In genomic region chr3:129879913-129880312, GRCm38 (mm10) we compare ENCODE assay signal across 8 mouse cellular contexts. TPM values are rescaled to one million over a fixed set of nuclear protein-coding genes. Genes with fewer than 3 reads are reported as not detected.
DNase-seq lines count a peak whose midpoint lies in the region; ATAC-seq and TF ChIP-seq lines count a peak whose summit lies in the region.

No protein-coding gene starts in this region.

- ATAC-seq in kidney, postnatal 0 days (replicated peaks; ENCODE audit: low FRiP score, low read depth), result no peak
- ATAC-seq in embryonic facial prominence, embryonic 15.5 days (ENCODE audit: insufficient number of reproducible peaks, low FRiP score, low TSS enrichment, low read depth), result no peak
- no peak for ATAC-seq in hindbrain, embryonic 16.5 days
- no peak for ATAC-seq in midbrain, postnatal 0 days (ENCODE audit: low FRiP score)
- no peak for ATAC-seq in CD4-positive, CD25-positive, alpha-beta regulatory T cell, adult 4 months

- 62% methylated on average over 2 of the region's 2 CpGs for WGBS in kidney, postnatal 0 days
- 82% methylated on average over 2 of the region's 2 CpGs for WGBS in kidney, adult 2 months
- WGBS in embryonic facial prominence, embryonic 15.5 days, result 68% methylated on average over 2 of the region's 2 CpGs
- 71% methylated on average over 2 of the region's 2 CpGs for WGBS in hindbrain, embryonic 16.5 days
- whole genome bisulfite sequencing in midbrain, postnatal 0 days, result 72% methylated on average over 2 of the region's 2 CpGs

- peak overlapping the region; percentile 87 for H3K4me2 ChIP-seq in kidney, postnatal 0 days (ENCODE audit: low read length)
- peak overlapping the region; percentile 92; the same call in 1 of the 2 replicates for H3K4me2 ChIP-seq in embryonic facial prominence, embryonic 15.5 days (replicated peaks)
- H3K4me2 ChIP-seq in hindbrain, embryonic 16.5 days (ENCODE audit: low read length), result peak overlapping the region; percentile 87; the same call in 1 of the 2 replicates
- peak overlapping the region; percentile 94 for H3K4me2 ChIP-seq in midbrain, postnatal 0 days (ENCODE audit: low read depth, low read length, poor library complexity, severe bottlenecking)

- TF ChIP-seq POLR2A in kidney, adult 2 months (IDR thresholded peaks at IDR 0.05; ENCODE audit: low read depth, low read length), result no peak

- H3K27ac ChIP-seq in kidney, postnatal 0 days, result no peak overlapping the region
- H3K27ac ChIP-seq in kidney, adult 2 months (ENCODE audit: insufficient read depth, low read depth, low read length), result no peak overlapping the region
- H3K27ac ChIP-seq in embryonic facial prominence, embryonic 15.5 days (replicated peaks), result no peak overlapping the region
- no peak overlapping the region for H3K27ac ChIP-seq in hindbrain, embryonic 16.5 days (ENCODE audit: low read depth, low read length)
- H3K27ac ChIP-seq in midbrain, postnatal 0 days (ENCODE audit: low read depth, low read length), result no peak overlapping the region

- TF ChIP-seq CTCF in kidney, postnatal 0 days (IDR thresholded peaks at IDR 0.05; ENCODE audit: low read depth), result no peak
- no peak for TF ChIP-seq CTCF in kidney, adult 2 months (conservative IDR thresholded peaks at IDR 0.05; ENCODE audit: insufficient read depth, insufficient read length, low read depth, low read length)
- TF ChIP-seq CTCF in midbrain, postnatal 0 days (IDR thresholded peaks at IDR 0.05), result no peak

- H3K4me1 ChIP-seq in kidney, postnatal 0 days (replicated peaks; ENCODE audit: insufficient read depth, low read length), result peaks cover 3% of the 10 kb centered on the region; the same call in 1 of the 2 replicates
- H3K4me1 ChIP-seq in kidney, adult 2 months (ENCODE audit: control insufficient read depth, insufficient read depth, low read length), result peaks cover 4% of the 10 kb centered on the region; the same call in 1 of the 2 replicates
- H3K4me1 ChIP-seq in embryonic facial prominence, embryonic 15.5 days, result peaks cover 12% of the 10 kb centered on the region
- peaks cover 9% of the 10 kb centered on the region for H3K4me1 ChIP-seq in hindbrain, embryonic 16.5 days (ENCODE audit: control insufficient read depth, insufficient read depth, low read depth, low read length)
- H3K4me1 ChIP-seq in midbrain, postnatal 0 days (ENCODE audit: insufficient read depth, low read length), result 0 out of 2 replicates have a peak, but pooled peaks cover 2% of the 10 kb centered on the region

- H3K9ac ChIP-seq in kidney, postnatal 0 days (ENCODE audit: low read depth, low read length), result no peak overlapping the region
- no peak overlapping the region for H3K9ac ChIP-seq in embryonic facial prominence, embryonic 15.5 days
- H3K9ac ChIP-seq in hindbrain, embryonic 16.5 days (ENCODE audit: low read depth, low read length), result no peak overlapping the region
- no peak overlapping the region for H3K9ac ChIP-seq in midbrain, postnatal 0 days (replicated peaks; ENCODE audit: low read length, poor library complexity, severe bottlenecking)

- H3K4me3 ChIP-seq in kidney, postnatal 0 days (replicated peaks; ENCODE audit: low read depth, low read length), result peak overlapping the region; percentile 73; the same call in 1 of the 2 replicates
- H3K4me3 ChIP-seq in kidney, adult 2 months (ENCODE audit: insufficient read depth, low read depth, low read length), result no peak overlapping the region
- H3K4me3 ChIP-seq in embryonic facial prominence, embryonic 15.5 days (replicated peaks), result no peak overlapping the region
- no peak overlapping the region; the same call in 1 of the 2 replicates for H3K4me3 ChIP-seq in hindbrain, embryonic 16.5 days (ENCODE audit: low read length)
- peak overlapping the region; percentile 69 for H3K4me3 ChIP-seq in midbrain, postnatal 0 days (ENCODE audit: low read depth, low read length)

- no peak for DNase-seq in kidney, postnatal 0 days (ENCODE audit: low spot score)
- no peak for DNase-seq in kidney, adult 2 months
- DNase-seq in midbrain, postnatal 0 days (ENCODE audit: low spot score), result no peak
- DNase-seq in adrenal gland, postnatal 10 days, result no peak
- no peak for DNase-seq in right cerebral cortex, adult 18-20 months

- no peaks in the 10 kb centered on the region for H3K36me3 ChIP-seq in kidney, postnatal 0 days (ENCODE audit: insufficient read depth, low read length)
- no peaks in the 10 kb centered on the region for H3K36me3 ChIP-seq in kidney, adult 2 months (ENCODE audit: control insufficient read depth, insufficient read depth, low read length)
- H3K36me3 ChIP-seq in embryonic facial prominence, embryonic 15.5 days, result no peaks in the 10 kb centered on the region
- H3K36me3 ChIP-seq in hindbrain, embryonic 16.5 days (ENCODE audit: control insufficient read depth, insufficient read depth, low read length), result no peaks in the 10 kb centered on the region
- H3K36me3 ChIP-seq in midbrain, postnatal 0 days (ENCODE audit: insufficient read depth, low read length), result no peaks in the 10 kb centered on the region

- no peaks in the 10 kb centered on the region for H3K9me3 ChIP-seq in kidney, postnatal 0 days (replicated peaks; ENCODE audit: low read length)
- H3K9me3 ChIP-seq in embryonic facial prominence, embryonic 15.5 days (replicated peaks), result no peaks in the 10 kb centered on the region
- H3K9me3 ChIP-seq in hindbrain, embryonic 16.5 days (ENCODE audit: control insufficient read depth, low read length), result no peaks in the 10 kb centered on the region
- H3K9me3 ChIP-seq in midbrain, postnatal 0 days (ENCODE audit: low read length), result no peaks in the 10 kb centered on the region

- H3K27me3 ChIP-seq in kidney, postnatal 0 days (ENCODE audit: insufficient read depth, low read length), result no peaks in the 10 kb centered on the region
- H3K27me3 ChIP-seq in kidney, adult 2 months (replicated peaks; ENCODE audit: control insufficient read depth, insufficient read depth, low read length), result no peaks in the 10 kb centered on the region
- no peaks in the 10 kb centered on the region for H3K27me3 ChIP-seq in embryonic facial prominence, embryonic 15.5 days
- H3K27me3 ChIP-seq in hindbrain, embryonic 16.5 days (replicated peaks; ENCODE audit: control insufficient read depth, insufficient read depth, low read length), result no peaks in the 10 kb centered on the region
- no peaks in the 10 kb centered on the region for H3K27me3 ChIP-seq in midbrain, postnatal 0 days (ENCODE audit: insufficient read depth, low read length)

RNA-seq across cellular contexts. Expression of gene Pla2g12a, which starts 1.5 kb away (rescaled TPM):
- polyA plus RNA-seq in kidney, postnatal 0 days (2015; fragmentation: Nextera tagmentation; extraction: Ambion mirVana), result 55.4 and 57.1 TPM in 2 replicates
- polyA plus RNA-seq in kidney, adult 2 months (2012; rRNA removed), result 46.6 and 55.2 TPM in 2 replicates
- polyA plus RNA-seq in embryonic facial prominence, embryonic 15.5 days (2015; fragmentation: Nextera tagmentation; extraction: Ambion mirVana), result 29.2 and 30.1 TPM in 2 replicates
- polyA plus RNA-seq in hindbrain, embryonic 16.5 days (2015; fragmentation: Nextera tagmentation; extraction: Ambion mirVana), result 39.2 and 39.8 TPM in 2 replicates
- 22.1 and 45.9 TPM in 2 replicates for total RNA-seq in midbrain, postnatal 0 days (2014; rRNA removed)
- polyA plus RNA-seq in midbrain, postnatal 0 days (2015; fragmentation: Nextera tagmentation; extraction: Ambion mirVana), result 55.4 and 55.6 TPM in 2 replicates
- polyA plus RNA-seq in CD4-positive, CD25-positive, alpha-beta regulatory T cell, adult 4 months (2017; shearing (Covaris generic)), result 1 to 10 TPM; 1.4 to 2.4 TPM
- 10 to 100 TPM; 54.1 to 58.0 TPM for total RNA-seq in adrenal gland, postnatal 10 days (2021)

RNA-seq across cellular contexts. Expression of gene Casp6, which starts 21.3 kb away (rescaled TPM):
- 80.6 and 81.2 TPM in 2 replicates for polyA plus RNA-seq in kidney, postnatal 0 days (2015; fragmentation: Nextera tagmentation; extraction: Ambion mirVana)
- 43.1 and 48.8 TPM in 2 replicates for polyA plus RNA-seq in kidney, adult 2 months (2012; rRNA removed)
- 65.9 and 67.7 TPM in 2 replicates for polyA plus RNA-seq in embryonic facial prominence, embryonic 15.5 days (2015; fragmentation: Nextera tagmentation; extraction: Ambion mirVana)
- polyA plus RNA-seq in hindbrain, embryonic 16.5 days (2015; fragmentation: Nextera tagmentation; extraction: Ambion mirVana), result 20.8 and 23.1 TPM in 2 replicates
- 6.7 and 7.0 TPM in 2 replicates for total RNA-seq in midbrain, postnatal 0 days (2014; rRNA removed)
- polyA plus RNA-seq in midbrain, postnatal 0 days (2015; fragmentation: Nextera tagmentation; extraction: Ambion mirVana), result 13.2 and 13.4 TPM in 2 replicates
- polyA plus RNA-seq in CD4-positive, CD25-positive, alpha-beta regulatory T cell, adult 4 months (2017; shearing (Covaris generic)), result 10 to 100 TPM; 61.7 to 71.8 TPM
- total RNA-seq in adrenal gland, postnatal 10 days (2021), result 10 to 100 TPM; 35.3 to 39.9 TPM

RNA-seq across cellular contexts. Expression of gene Cfi, which starts 44.2 kb away (rescaled TPM):
- 27.3 and 27.4 TPM in 2 replicates for polyA plus RNA-seq in kidney, postnatal 0 days (2015; fragmentation: Nextera tagmentation; extraction: Ambion mirVana)
- 10.3 and 11.2 TPM in 2 replicates for polyA plus RNA-seq in kidney, adult 2 months (2012; rRNA removed)
- 0.35 and 0.48 TPM in 2 replicates for polyA plus RNA-seq in embryonic facial prominence, embryonic 15.5 days (2015; fragmentation: Nextera tagmentation; extraction: Ambion mirVana)
- polyA plus RNA-seq in hindbrain, embryonic 16.5 days (2015; fragmentation: Nextera tagmentation; extraction: Ambion mirVana), result 0.44 and 0.53 TPM in 2 replicates
- total RNA-seq in midbrain, postnatal 0 days (2014; rRNA removed), result 1.2 TPM in 1 of 2 replicates, not detected in the other
- polyA plus RNA-seq in midbrain, postnatal 0 days (2015; fragmentation: Nextera tagmentation; extraction: Ambion mirVana), result 0.33 and 0.42 TPM in 2 replicates
- not detected for polyA plus RNA-seq in CD4-positive, CD25-positive, alpha-beta regulatory T cell, adult 4 months (2017; shearing (Covaris generic))
- total RNA-seq in adrenal gland, postnatal 10 days (2021), result 100 to 1,000 TPM in 1 of 2 experiments, 10 to 100 TPM in 1; 47.0 to 127 TPM

RNA-seq across cellular contexts. Expression of gene Gar1, which starts 48.7 kb away (rescaled TPM):
- 56.9 and 62.5 TPM in 2 replicates for polyA plus RNA-seq in kidney, postnatal 0 days (2015; fragmentation: Nextera tagmentation; extraction: Ambion mirVana)
- 16.0 and 28.6 TPM in 2 replicates for polyA plus RNA-seq in kidney, adult 2 months (2012; rRNA removed)
- 73.6 and 81.9 TPM in 2 replicates for polyA plus RNA-seq in embryonic facial prominence, embryonic 15.5 days (2015; fragmentation: Nextera tagmentation; extraction: Ambion mirVana)
- 37.6 and 39.9 TPM in 2 replicates for polyA plus RNA-seq in hindbrain, embryonic 16.5 days (2015; fragmentation: Nextera tagmentation; extraction: Ambion mirVana)
- total RNA-seq in midbrain, postnatal 0 days (2014; rRNA removed), result 1.9 and 2.1 TPM in 2 replicates
- polyA plus RNA-seq in midbrain, postnatal 0 days (2015; fragmentation: Nextera tagmentation; extraction: Ambion mirVana), result 27.3 and 32.6 TPM in 2 replicates
- polyA plus RNA-seq in CD4-positive, CD25-positive, alpha-beta regulatory T cell, adult 4 months (2017; shearing (Covaris generic)), result 10 to 100 TPM in 1 of 2 experiments, 1 to 10 TPM in 1; 8.9 to 13.8 TPM
- total RNA-seq in adrenal gland, postnatal 10 days (2021), result 10 to 100 TPM; 57.0 to 65.8 TPM

RNA-seq across cellular contexts. Expression of gene Rrh, which starts 57.5 kb away (rescaled TPM):
- polyA plus RNA-seq in kidney, postnatal 0 days (2015; fragmentation: Nextera tagmentation; extraction: Ambion mirVana), result 0.15 and 0.33 TPM in 2 replicates
- polyA plus RNA-seq in kidney, adult 2 months (2012; rRNA removed), result not detected in 2 replicates
- polyA plus RNA-seq in embryonic facial prominence, embryonic 15.5 days (2015; fragmentation: Nextera tagmentation; extraction: Ambion mirVana), result 0.48 and 0.54 TPM in 2 replicates
- 0.16 and 0.18 TPM in 2 replicates for polyA plus RNA-seq in hindbrain, embryonic 16.5 days (2015; fragmentation: Nextera tagmentation; extraction: Ambion mirVana)
- 1.1 and 1.2 TPM in 2 replicates for total RNA-seq in midbrain, postnatal 0 days (2014; rRNA removed)
- 0.36 TPM in 1 of 2 replicates, not detected in the other for polyA plus RNA-seq in midbrain, postnatal 0 days (2015; fragmentation: Nextera tagmentation; extraction: Ambion mirVana)
- under 1 TPM in 1 of 2 experiments, not detected in 1; 0.32 TPM for polyA plus RNA-seq in CD4-positive, CD25-positive, alpha-beta regulatory T cell, adult 4 months (2017; shearing (Covaris generic))
- under 1 TPM in 1 of 2 experiments, not detected in 1; 0.27 TPM for total RNA-seq in adrenal gland, postnatal 10 days (2021)

Comparison
In these comparisons a context has a peak if more than half of its experiments do, and no peak if none do; other contexts are left out.
1. H3K4me3 ChIP-seq: peak in kidney, postnatal 0 days (single experiment) and midbrain, postnatal 0 days (single experiment); none in kidney, adult 2 months (single experiment), embryonic facial prominence, embryonic 15.5 days (single experiment) and hindbrain, embryonic 16.5 days (single experiment).
2. Peak in every context shown above with its lines, with median percentiles within 50 percentile points of each other: H3K4me2 ChIP-seq.